Mouse (Mus musculus): ENCODE data around the gene Psma7.

Gene Psma7

GRCm38 (mm10) chr2:180001635-180002034, 40.6 kb downstream of the Psma7 start:
- no peak for DNase-seq (ENCODE audit: low spot score)

GRCm38 (mm10) chr2:179998431-179998830, 43.8 kb downstream of the Psma7 start:
- DNase-seq (ENCODE audit: low spot score): no peak

- DNase-seq (ENCODE audit: low spot score): no peak
Measured at GRCm38 (mm10) chr2:179993071-179993470, 49.2 kb downstream of the Psma7 start.

GRCm38 (mm10) chr2:179989098-179989497, 53.1 kb downstream of the Psma7 start:
- DNase-seq (ENCODE audit: low spot score): no peak

GRCm38 (mm10) chr2:179986437-179987022, 55.7 kb downstream of the Psma7 start:
- no peak for DNase-seq (ENCODE audit: low spot score)

All from retina, embryonic 14.5 days (tissue).